Mouse (Mus musculus) layer of hippocampus, adult 8-10 months (tissue): ENCODE results near the gene Ccdc3. TPM values are rescaled to one million over a fixed set of nuclear protein-coding genes. Genes with fewer than 3 reads are reported as not detected.

Experiments
- DNase-seq, 2 experiments: peaks; one replicate each; pipeline ENCODE4 v3.0.0; 2022; ENCODE audit warnings: low spot score in 2 of 2
- total RNA-seq, 4 experiments: library from RNA; stranded (reverse); gene quantifications; 2 replicates each; pipeline ENCODE4 v1.2.4; 2022

Gene Ccdc3
- 10 to 100 TPM; 11.1 to 13.7 (median 12.0) TPM for total RNA-seq

GRCm38 (mm10) chr2:5137500-5138286 lies at the start of gene Ccdc3:
Gene Ccdc3, plus strand, starts transcription at chr2:5137776.
- DNase-seq = no peak

- DNase-seq = peak in 1 of 2 experiments; percentile 35
Measured at GRCm38 (mm10) chr2:5090385-5090784, 47.2 kb upstream of the Ccdc3 start.

- no peak for DNase-seq
Measured at GRCm38 (mm10) chr2:5094876-5095275, 42.7 kb upstream of the Ccdc3 start.

GRCm38 (mm10) chr2:5095316-5095715 lies 42.3 kb upstream of the Ccdc3 start:
- no peak for DNase-seq

- DNase-seq = peak in 1 of 2 experiments; percentile 23
Measured at GRCm38 (mm10) chr2:5097786-5098445, 39.7 kb upstream of the Ccdc3 start.

GRCm38 (mm10) chr2:5099176-5099575 lies 38.4 kb upstream of the Ccdc3 start:
- no peak for DNase-seq

- no peak for DNase-seq
Measured at GRCm38 (mm10) chr2:5101743-5102245, 35.8 kb upstream of the Ccdc3 start.

GRCm38 (mm10) chr2:5102891-5103290 lies 34.7 kb upstream of the Ccdc3 start:
- DNase-seq = no peak

- DNase-seq = no peak
Measured at GRCm38 (mm10) chr2:5112785-5113291, 24.7 kb upstream of the Ccdc3 start.

GRCm38 (mm10) chr2:5114386-5114785 lies 23.2 kb upstream of the Ccdc3 start:
- no peak for DNase-seq

- no peak for DNase-seq
Measured at GRCm38 (mm10) chr2:5116856-5117532, 20.6 kb upstream of the Ccdc3 start.

GRCm38 (mm10) chr2:5125506-5125905 lies 12.1 kb upstream of the Ccdc3 start:
- no peak for DNase-seq

GRCm38 (mm10) chr2:5127369-5127768 lies 10.2 kb upstream of the Ccdc3 start:
- no peak for DNase-seq

GRCm38 (mm10) chr2:5129099-5129498 lies 8.5 kb upstream of the Ccdc3 start:
- DNase-seq = no peak

- no peak for DNase-seq
Measured at GRCm38 (mm10) chr2:5132046-5132445, 5.5 kb upstream of the Ccdc3 start.

GRCm38 (mm10) chr2:5134959-5135743 lies 2.4 kb upstream of the Ccdc3 start:
- no peak for DNase-seq

GRCm38 (mm10) chr2:5139961-5140360 lies 2.4 kb downstream of the Ccdc3 start:
- no peak for DNase-seq

GRCm38 (mm10) chr2:5144446-5144845 lies 6.9 kb downstream of the Ccdc3 start:
- DNase-seq = no peak

- no peak for DNase-seq
Measured at GRCm38 (mm10) chr2:5147907-5148306, 10.3 kb downstream of the Ccdc3 start.

GRCm38 (mm10) chr2:5154711-5155110 lies 17.1 kb downstream of the Ccdc3 start:
- no peak for DNase-seq

- no peak for DNase-seq
Measured at GRCm38 (mm10) chr2:5160236-5160848, 22.8 kb downstream of the Ccdc3 start.
